Mouse (Mus musculus): ENCODE data around the gene Gga1. TPM values are rescaled to one million over a fixed set of nuclear protein-coding genes. Genes with fewer than 3 reads are reported as not detected.

Gene Gga1
- polyA plus RNA-seq, 1 experiment, result 198 TPM

- Histone ChIP-seq H3K9me3 (peaks cover under 1% of the 10 kb centered on the region), H3K4me1 (peaks cover 59% of the 10 kb centered on the region), H3K36me3 (replicated peaks; ENCODE audit: low read length) (peaks cover 57% of the 10 kb centered on the region), H3K27me3 (replicated peaks) (peaks cover 3% of the 10 kb centered on the region), H3K4me3 (replicated peaks) (peak overlapping the region; percentile 51)
- no peak for TF ChIP-seq FLI1 (IDR thresholded peaks at IDR 0.05; ENCODE audit: low read length)
- no peak for TF ChIP-seq GATA1 (IDR thresholded peaks at IDR 0.05; ENCODE audit: borderline replicate concordance, low read length)
These were observed 39.2 kb downstream of the Gga1 start for GRCm38 (mm10) chr15:78916052-78916826.

- Histone ChIP-seq H3K9me3 (peaks cover 11% of the 10 kb centered on the region), H3K27me3 (replicated peaks) (peaks cover 10% of the 10 kb centered on the region), H3K4me3 (replicated peaks) (no peak overlapping the region), H3K4me1 (peaks cover 72% of the 10 kb centered on the region), H3K36me3 (replicated peaks; ENCODE audit: low read length) (peaks cover 45% of the 10 kb centered on the region)
- TF ChIP-seq GATA1 (IDR thresholded peaks at IDR 0.05; ENCODE audit: borderline replicate concordance, low read length) (no peak), FLI1 (IDR thresholded peaks at IDR 0.05; ENCODE audit: low read length) (no peak)
These were observed 41.1 kb downstream of the Gga1 start for GRCm38 (mm10) chr15:78918126-78918525.

GRCm38 (mm10) chr15:78919914-78920313, 42.9 kb downstream of the Gga1 start:
- Histone ChIP-seq H3K27me3 (replicated peaks) (peaks cover 10% of the 10 kb centered on the region), H3K9me3 (peaks cover 11% of the 10 kb centered on the region), H3K4me3 (replicated peaks) (no peak overlapping the region), H3K4me1 (peaks cover 71% of the 10 kb centered on the region), H3K36me3 (replicated peaks; ENCODE audit: low read length) (peaks cover 44% of the 10 kb centered on the region)
- TF ChIP-seq FLI1 (IDR thresholded peaks at IDR 0.05; ENCODE audit: low read length) (no peak), GATA1 (IDR thresholded peaks at IDR 0.05; ENCODE audit: borderline replicate concordance, low read length) (no peak)

GRCm38 (mm10) chr15:78922700-78923099, 45.7 kb downstream of the Gga1 start:
- Histone ChIP-seq H3K4me3 (replicated peaks) (no peak overlapping the region), H3K9me3 (peaks cover 11% of the 10 kb centered on the region), H3K4me1 (peaks cover 75% of the 10 kb centered on the region), H3K36me3 (replicated peaks; ENCODE audit: low read length) (peaks cover 28% of the 10 kb centered on the region), H3K27me3 (replicated peaks) (peaks cover 24% of the 10 kb centered on the region)
- TF ChIP-seq GATA1 (IDR thresholded peaks at IDR 0.05; ENCODE audit: borderline replicate concordance, low read length), result no peak
- no peak for TF ChIP-seq FLI1 (IDR thresholded peaks at IDR 0.05; ENCODE audit: low read length)

- H3K9me3 ChIP-seq, result peaks cover 11% of the 10 kb centered on the region
- H3K27me3 ChIP-seq (replicated peaks), result peaks cover 24% of the 10 kb centered on the region
- peak overlapping the region; percentile 69 for H3K4me3 ChIP-seq (replicated peaks)
- peaks cover 21% of the 10 kb centered on the region for H3K36me3 ChIP-seq (replicated peaks; ENCODE audit: low read length)
- TF ChIP-seq GATA1 (IDR thresholded peaks at IDR 0.05; ENCODE audit: borderline replicate concordance, low read length), result no peak
- no peak for TF ChIP-seq FLI1 (IDR thresholded peaks at IDR 0.05; ENCODE audit: low read length)
- peaks cover 82% of the 10 kb centered on the region for H3K4me1 ChIP-seq
These were observed 46.6 kb downstream of the Gga1 start for GRCm38 (mm10) chr15:78923585-78923984.

- peaks cover 11% of the 10 kb centered on the region for H3K9me3 ChIP-seq
- peaks cover 89% of the 10 kb centered on the region for H3K4me1 ChIP-seq
- H3K4me3 ChIP-seq (replicated peaks), result no peak overlapping the region
- peaks cover 16% of the 10 kb centered on the region for H3K36me3 ChIP-seq (replicated peaks; ENCODE audit: low read length)
- H3K27me3 ChIP-seq (replicated peaks), result peaks cover 23% of the 10 kb centered on the region
- no peak for TF ChIP-seq FLI1 (IDR thresholded peaks at IDR 0.05; ENCODE audit: low read length)
- no peak for TF ChIP-seq GATA1 (IDR thresholded peaks at IDR 0.05; ENCODE audit: borderline replicate concordance, low read length)
These were observed 48.1 kb downstream of the Gga1 start for GRCm38 (mm10) chr15:78925129-78925528.

- H3K27me3 ChIP-seq (replicated peaks), result peaks cover 21% of the 10 kb centered on the region
- H3K9me3 ChIP-seq, result peaks cover 10% of the 10 kb centered on the region
- H3K4me1 ChIP-seq, result peaks cover 93% of the 10 kb centered on the region
- peak within 1 kb of the TSS; percentile 89 for H3K4me3 ChIP-seq (replicated peaks)
- H3K36me3 ChIP-seq (replicated peaks; ENCODE audit: low read length), result peaks cover 17% of the 10 kb centered on the region
- no peak for TF ChIP-seq FLI1 (IDR thresholded peaks at IDR 0.05; ENCODE audit: low read length)
- TF ChIP-seq GATA1 (IDR thresholded peaks at IDR 0.05; ENCODE audit: borderline replicate concordance, low read length), result no peak
These were observed 49.3 kb downstream of the Gga1 start, which contains the start of gene Lgals1 for GRCm38 (mm10) chr15:78926021-78926919. Gene Lgals1 (plus strand): TSS chr15:78926725.

GRCm38 (mm10) chr15:78927021-78927787, 50.2 kb downstream of the Gga1 start:
- Histone ChIP-seq H3K9me3 (peaks cover 1% of the 10 kb centered on the region; the same call in 1 of the 2 replicates), H3K4me1 (peaks cover 89% of the 10 kb centered on the region), H3K36me3 (replicated peaks; ENCODE audit: low read length) (peaks cover 12% of the 10 kb centered on the region), H3K4me3 (replicated peaks) (peak overlapping the region; percentile 89), H3K27me3 (replicated peaks) (peaks cover 15% of the 10 kb centered on the region)
- no peak for TF ChIP-seq FLI1 (IDR thresholded peaks at IDR 0.05; ENCODE audit: low read length)
- no peak for TF ChIP-seq GATA1 (IDR thresholded peaks at IDR 0.05; ENCODE audit: borderline replicate concordance, low read length)

- TF ChIP-seq FLI1 (IDR thresholded peaks at IDR 0.05; ENCODE audit: low read length) (no peak), GATA1 (IDR thresholded peaks at IDR 0.05; ENCODE audit: borderline replicate concordance, low read length) (no peak)
- peaks cover 12% of the 10 kb centered on the region for H3K36me3 ChIP-seq (replicated peaks; ENCODE audit: low read length)
- peak overlapping the region; percentile 89 for H3K4me3 ChIP-seq (replicated peaks)
- peaks cover 86% of the 10 kb centered on the region for H3K4me1 ChIP-seq
- peaks cover 14% of the 10 kb centered on the region for H3K27me3 ChIP-seq (replicated peaks)
- H3K9me3 ChIP-seq, result no peaks in the 10 kb centered on the region
These were observed 50.9 kb downstream of the Gga1 start for GRCm38 (mm10) chr15:78927788-78928457.
